Mouse (Mus musculus) liver, adult 2 months (tissue): ENCODE data around the gene Col23a1. TPM values are rescaled to one million over a fixed set of nuclear protein-coding genes. Genes with fewer than 3 reads are reported as not detected.

Experiments used
- DNase-seq: peaks from one replicate; pipeline ENCODE4 v3.0.0-alpha.2; 2011; ENCODE audit warnings: low read depth, low spot score; ENCODE audit errors: extremely low read depth
- H3K27ac ChIP-seq: fragments of 200-500 bp; replicated peaks from 2 replicates; pipeline ENCODE4 v1.5.1; 2012; ENCODE audit warnings: low read depth, mild to moderate bottlenecking, control low read depth, inconsistent platforms, low read length; ENCODE audit not compliant: insufficient read depth
- H3K27me3 ChIP-seq: fragments of 200-500 bp; 2 replicates; pipeline ENCODE4 v1.6.1; 2012; ENCODE audit warnings: mild to moderate bottlenecking, moderate library complexity, low read length, inconsistent platforms; ENCODE audit not compliant: control insufficient read depth, insufficient read depth
- H3K36me3 ChIP-seq: fragments of 200-500 bp; 2 replicates; pipeline ENCODE4 v1.6.1; 2012; ENCODE audit warnings: low read length, inconsistent platforms; ENCODE audit not compliant: control insufficient read depth, insufficient read depth
- H3K4me1 ChIP-seq: fragments of 200-500 bp; 2 replicates; pipeline ENCODE4 v1.6.1; 2011; ENCODE audit warnings: low read length; ENCODE audit not compliant: control insufficient read depth, insufficient read depth
- H3K4me3 ChIP-seq: fragments of 200-500 bp; 2 replicates; pipeline ENCODE4 v1.5.1; 2011; ENCODE audit warnings: low read depth, mild to moderate bottlenecking, control low read depth, low read length, moderate library complexity; ENCODE audit not compliant: insufficient read depth
- H3K79me2 ChIP-seq: fragments of 200-500 bp; 2 replicates; pipeline ENCODE4 v1.6.1; 2012; ENCODE audit warnings: inconsistent platforms, mild to moderate bottlenecking, low read length, moderate library complexity; ENCODE audit not compliant: control insufficient read depth, insufficient read depth
- H3K9ac ChIP-seq: fragments of 200-500 bp; 2 replicates; pipeline ENCODE4 v1.6.1; 2012; ENCODE audit warnings: low read depth, mild to moderate bottlenecking, control low read depth, inconsistent platforms, low read length
- CTCF ChIP-seq: fragments of 200-500 bp; IDR thresholded peaks from 2 replicates; pipeline ENCODE4 v1.5.1; 2011; ENCODE audit warnings: low read depth, low read length, control low read depth
- POLR2A ChIP-seq: fragments of 200-500 bp; IDR thresholded peaks from 2 replicates; pipeline ENCODE4 v1.6.1; 2011; ENCODE audit warnings: low read length, control low read depth; ENCODE audit not compliant: insufficient read depth; ENCODE audit errors: extremely low read depth
- WGBS: fragments of 180-500 bp; shearing (Covaris S2); methylation state at CpG from one replicate; pipeline ENCODE4 v1.1.7; 2018; 5-methylcytosine and 5-hydroxymethylcytosine counted together
- polyA plus RNA-seq: library from polyadenylated mRNA; depleted of rRNA; stranded (reverse); fragments of >200 nt; gene quantifications from 2 replicates; pipeline ENCODE4 v1.2.3, GENCODE M21; 2012
- total RNA-seq: library from RNA; depleted of rRNA; stranded (reverse); fragments of >200 nt; gene quantifications from 2 replicates; pipeline ENCODE4 v1.2.3, GENCODE M21; 2014

Gene Col23a1
- total and polyA plus RNA-seq, 2 experiments: 0.05 to 0.09 TPM

GRCm38 (mm10) chr11:51293956-51294530 lies 4.3 kb downstream of the Col23a1 start:
- WGBS: 74% methylated on average over 2 of the region's 2 CpGs
- no peak for TF ChIP-seq POLR2A
- TF ChIP-seq CTCF: no peak
- no peak for DNase-seq
- Histone ChIP-seq H3K4me3 (no peak overlapping the region), H3K27ac (no peak overlapping the region), H3K4me1 (no peaks in the 10 kb centered on the region), H3K9ac (no peak overlapping the region), H3K36me3 (no peaks in the 10 kb centered on the region), H3K27me3 (no peaks in the 10 kb centered on the region), H3K79me2 (no peaks in the 10 kb centered on the region)

- 84% methylated on average over 3 of the region's 3 CpGs for WGBS
- no peaks in the 10 kb centered on the region for H3K27me3 ChIP-seq
- no peak overlapping the region for H3K9ac ChIP-seq
- no peak overlapping the region for H3K4me3 ChIP-seq
- DNase-seq: no peak
- no peaks in the 10 kb centered on the region for H3K4me1 ChIP-seq
- TF ChIP-seq POLR2A (no peak), CTCF (no peak)
- H3K79me2 ChIP-seq: no peaks in the 10 kb centered on the region
- no peak overlapping the region for H3K27ac ChIP-seq
- H3K36me3 ChIP-seq: no peaks in the 10 kb centered on the region
Observed at GRCm38 (mm10) chr11:51295742-51296141, 6.0 kb downstream of the Col23a1 start.

DNA sequence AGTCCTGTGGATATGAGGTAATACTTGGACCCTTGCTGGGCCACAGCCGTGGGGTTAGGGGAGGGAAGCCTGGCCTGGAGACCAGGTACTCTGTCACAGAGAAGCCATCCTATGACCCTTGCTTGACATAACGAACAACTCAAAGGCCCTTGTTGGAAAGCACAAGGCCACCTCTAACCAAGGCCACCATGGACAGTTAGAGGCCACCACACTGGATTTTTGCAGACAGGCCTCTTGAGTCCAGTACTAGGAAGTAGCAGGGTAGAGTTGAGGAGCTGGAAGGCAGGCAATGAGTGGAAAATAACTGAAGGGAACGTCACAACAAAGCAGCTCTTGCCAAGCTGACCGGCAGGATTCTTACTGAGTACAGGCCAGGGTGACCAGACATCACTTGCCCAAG lies 9.0 kb downstream of the Col23a1 start:
- TF ChIP-seq POLR2A (no peak), CTCF (no peak)
- Histone ChIP-seq H3K4me1 (no peaks in the 10 kb centered on the region), H3K79me2 (no peaks in the 10 kb centered on the region), H3K27me3 (no peaks in the 10 kb centered on the region), H3K9ac (no peak overlapping the region), H3K27ac (no peak overlapping the region), H3K36me3 (no peaks in the 10 kb centered on the region), H3K4me3 (no peak overlapping the region)
- 82% methylated on average over 4 of the region's 4 CpGs for WGBS
- DNase-seq: no peak

- no peak for TF ChIP-seq CTCF
- no peak for TF ChIP-seq POLR2A
Observed at GRCm38 (mm10) chr11:51302396-51302795, 12.7 kb downstream of the Col23a1 start.

DNA sequence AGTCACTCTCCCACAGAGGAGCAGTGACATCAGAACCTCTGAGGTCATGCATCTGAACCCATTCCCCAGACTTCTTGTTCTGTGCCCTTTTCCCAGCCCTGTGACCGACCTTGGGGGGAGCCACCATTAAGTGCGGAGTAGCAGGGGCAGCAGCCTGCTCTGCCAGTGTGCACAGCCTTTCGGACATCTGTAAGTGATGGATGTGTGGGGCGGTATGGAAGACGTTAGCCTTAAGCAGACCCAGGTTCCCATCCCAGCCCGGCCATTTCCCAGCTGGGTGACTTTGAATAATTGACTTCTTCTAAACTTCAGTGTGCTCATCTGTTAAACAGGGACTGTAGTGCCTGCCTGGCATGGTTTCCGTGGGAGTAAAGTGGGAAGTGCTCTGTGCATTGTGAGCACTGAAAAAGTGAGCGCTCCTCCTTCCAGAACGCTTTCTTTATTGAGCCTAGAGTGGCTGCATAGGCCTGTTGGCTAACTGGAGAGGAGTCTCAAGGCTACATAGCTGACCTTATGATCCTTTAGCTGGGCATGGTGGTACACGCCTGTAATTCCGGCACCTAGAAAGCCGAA lies 14.3 kb downstream of the Col23a1 start:
- Histone ChIP-seq H3K4me3 (no peak overlapping the region), H3K79me2 (no peaks in the 10 kb centered on the region), H3K9ac (no peak overlapping the region), H3K27ac (no peak overlapping the region), H3K4me1 (no peaks in the 10 kb centered on the region), H3K36me3 (no peaks in the 10 kb centered on the region), H3K27me3 (no peaks in the 10 kb centered on the region)
- 83% methylated on average over 12 of the region's 12 CpGs for WGBS
- DNase-seq: no peak
- TF ChIP-seq POLR2A: no peak

More at GRCm38 (mm10) chr11:51302396-51302795, 12.7 kb downstream of the Col23a1 start:
- DNase-seq: no peak
- no peak overlapping the region for H3K4me3 ChIP-seq
- 86% methylated on average over 5 of the region's 5 CpGs for WGBS
- H3K27me3 ChIP-seq: no peaks in the 10 kb centered on the region
- no peaks in the 10 kb centered on the region for H3K36me3 ChIP-seq
- no peak overlapping the region for H3K27ac ChIP-seq
- H3K4me1 ChIP-seq: no peaks in the 10 kb centered on the region
- H3K79me2 ChIP-seq: no peaks in the 10 kb centered on the region
- no peak overlapping the region for H3K9ac ChIP-seq

- H3K27ac ChIP-seq: no peak overlapping the region
- 21% methylated on average over 5 of the region's 5 CpGs for WGBS
- peak; percentile 39 for DNase-seq
- no peaks in the 10 kb centered on the region for H3K79me2 ChIP-seq
- no peak for TF ChIP-seq CTCF
- H3K9ac ChIP-seq: no peak overlapping the region
- H3K4me3 ChIP-seq: no peak overlapping the region
- H3K36me3 ChIP-seq: no peaks in the 10 kb centered on the region
- H3K27me3 ChIP-seq: no peaks in the 10 kb centered on the region
- H3K4me1 ChIP-seq: no peaks in the 10 kb centered on the region
Observed at GRCm38 (mm10) chr11:51308306-51308705, 18.6 kb downstream of the Col23a1 start.
